Mouse (Mus musculus): Measurements from ENCODE around the gene Pax4.

DNA sequence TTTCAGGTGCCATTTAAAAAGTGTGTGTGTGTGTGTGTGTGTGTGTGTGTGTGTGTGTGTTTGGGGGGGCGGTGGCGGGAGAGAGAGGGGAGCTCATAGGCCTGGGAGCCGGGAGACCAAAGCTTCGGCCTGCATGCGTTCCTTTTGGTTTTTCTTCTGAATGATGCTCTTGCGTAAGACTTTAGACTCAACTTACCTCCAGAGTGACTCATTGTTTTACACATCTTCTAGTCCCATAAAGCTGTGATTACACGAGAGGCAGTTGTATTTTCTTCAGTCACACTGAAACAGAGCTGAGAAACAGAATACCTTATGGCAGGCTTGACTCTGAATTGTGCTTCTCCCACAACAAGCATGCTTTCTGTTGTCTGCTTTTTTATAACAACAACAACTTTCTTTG is 37.8 kb upstream of the Pax4 start:
- no peak for TF ChIP-seq POLR2A (IDR thresholded peaks at IDR 0.05; ENCODE audit: low read depth, low read length)
- no peak for TF ChIP-seq CTCF (IDR thresholded peaks at IDR 0.05; ENCODE audit: extremely low read depth, insufficient read length, insufficient replicate concordance, low read depth, low read length)

All from small intestine, adult 2 months (tissue).